Mouse (Mus musculus): Measurements from ENCODE around the gene Glt8d2.
"Not testable (repeated sequence)": the region's sequence is repeated elsewhere in the genome, so short reads cannot be mapped to it uniquely, and the experiment has no call there.

Glt8d2 gene

GRCm38 (mm10) chr10:82646083-82646482 is 44.4 kb downstream of the Glt8d2 start:
- DNase-seq, result no peak

- no peak for DNase-seq
Observed at GRCm38 (mm10) chr10:82641481-82641880, 49.0 kb downstream of the Glt8d2 start.

- DNase-seq, result no peak
Observed at GRCm38 (mm10) chr10:82639032-82639698, 51.3 kb downstream of the Glt8d2 start.

GRCm38 (mm10) chr10:82636321-82636720 is 54.1 kb downstream of the Glt8d2 start:
- DNase-seq, result no peak

- DNase-seq, result no peak
Observed at GRCm38 (mm10) chr10:82634348-82634747, 56.1 kb downstream of the Glt8d2 start.

- DNase-seq, result no peak
Observed at GRCm38 (mm10) chr10:82632496-82633280, 57.8 kb downstream of the Glt8d2 start.

- no peak for DNase-seq
Observed at GRCm38 (mm10) chr10:82631133-82631532, 59.3 kb downstream of the Glt8d2 start.

GRCm38 (mm10) chr10:82630497-82630896 is 60.0 kb downstream of the Glt8d2 start:
- DNase-seq, result no peak

- peak; percentile 93 to 96 for DNase-seq
Observed at GRCm38 (mm10) chr10:82629586-82630255, 60.7 kb downstream of the Glt8d2 start, which contains the start of gene Tdg. Gene Tdg, plus strand, starts transcription at chr10:82629828.

GRCm38 (mm10) chr10:82629111-82629585 is 61.3 kb downstream of the Glt8d2 start:
- DNase-seq, result peak in 1 of 2 experiments; percentile 20

GRCm38 (mm10) chr10:82623553-82623932 is 66.9 kb downstream of the Glt8d2 start:
- not testable (repeated sequence) for DNase-seq

GRCm38 (mm10) chr10:82622671-82623552 is 67.5 kb downstream of the Glt8d2 start, which contains the start of gene 1190007I07Rik:
Gene 1190007I07Rik, minus strand, starts transcription at chr10:82623228.
- peak; percentile 88 to 93 for DNase-seq

GRCm38 (mm10) chr10:82622235-82622634 is 68.2 kb downstream of the Glt8d2 start:
- no peak for DNase-seq

All from lung, adult 18-20 months (tissue).